Mouse (Mus musculus) left cerebral cortex, postnatal 4 days (tissue): Measurements from ENCODE around the gene Muc1. TPM values are rescaled to one million over a fixed set of nuclear protein-coding genes. Genes with fewer than 3 reads are reported as not detected.

Experiments
- DNase-seq: peaks from one replicate; pipeline ENCODE4 v3.0.0-alpha.2; 2022
- intact Hi-C: fragments of 180-260 bp; cut with DNase I; formaldehyde crosslinking; loops from one replicate; pipeline ENCODE4 v1.15.1; 2025
- total RNA-seq, 2 experiments: library from RNA; stranded (reverse); gene quantifications; 2 replicates each; pipeline ENCODE4 v1.2.3; 2021

The Muc1 gene
- 1 to 10 TPM; 1.0 to 2.0 TPM for total RNA-seq

DNA sequence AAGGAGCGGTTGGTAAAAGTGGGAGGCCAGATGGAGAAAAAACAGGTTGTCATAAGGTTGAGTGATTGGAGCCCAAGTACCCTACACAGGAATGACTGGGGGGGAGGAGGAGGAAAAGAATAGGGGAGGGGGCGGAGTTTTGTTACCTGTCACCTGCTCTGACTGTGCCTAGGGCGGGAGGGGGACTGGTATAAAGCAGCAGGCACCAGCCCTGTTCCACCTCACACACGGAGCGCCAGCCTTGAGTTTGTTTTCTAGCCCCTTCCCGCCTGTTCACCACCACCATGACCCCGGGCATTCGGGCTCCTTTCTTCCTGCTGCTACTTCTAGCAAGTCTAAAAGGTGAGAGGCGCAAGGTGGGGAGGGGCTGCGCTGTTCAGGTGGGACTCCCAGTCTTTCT lies at the start of gene Muc1:
Gene Muc1, plus strand, starts transcription at position 222 of the 400 bp plus-strand sequence.
- intact Hi-C loops = no loop called here
- no peak for DNase-seq

DNA sequence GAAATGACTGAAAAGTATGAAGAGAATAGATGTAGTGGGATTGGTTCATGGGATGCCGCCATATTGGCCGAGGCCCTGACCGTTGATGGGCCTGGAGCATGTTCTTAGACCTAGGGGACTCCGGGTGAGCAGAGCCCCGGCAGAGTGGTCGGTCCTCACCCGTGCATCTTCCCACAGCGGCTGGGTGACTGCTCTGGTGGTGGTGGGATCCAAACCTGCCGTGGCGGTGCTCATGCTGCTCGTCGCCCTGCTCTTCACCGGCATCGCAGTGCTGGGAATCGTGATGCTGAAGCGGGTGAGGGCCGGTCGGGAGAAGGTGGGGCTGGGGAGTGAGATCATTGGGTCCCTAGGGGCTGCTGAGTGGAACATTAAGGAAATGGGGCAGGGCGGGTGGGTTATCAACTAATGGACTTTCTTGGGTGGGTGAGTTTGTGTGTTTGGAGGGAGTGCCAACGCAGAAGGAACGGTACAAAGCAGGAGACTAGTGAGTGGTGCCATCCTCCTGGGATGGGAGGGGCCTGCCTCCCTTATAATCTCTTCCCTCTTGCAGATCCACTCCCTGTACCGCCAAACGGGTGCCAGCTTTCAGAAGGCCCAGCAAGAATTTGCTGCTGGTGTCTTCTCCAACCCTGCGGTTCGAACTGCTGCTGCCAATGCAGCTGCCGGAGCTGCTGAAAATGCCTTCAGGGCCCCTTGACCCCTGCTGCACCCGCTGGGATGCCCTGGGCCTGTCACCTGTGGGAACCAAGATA lies 46.9 kb upstream of the Muc1 start:
- no peak for DNase-seq
- intact Hi-C loops = no loop called here

DNA sequence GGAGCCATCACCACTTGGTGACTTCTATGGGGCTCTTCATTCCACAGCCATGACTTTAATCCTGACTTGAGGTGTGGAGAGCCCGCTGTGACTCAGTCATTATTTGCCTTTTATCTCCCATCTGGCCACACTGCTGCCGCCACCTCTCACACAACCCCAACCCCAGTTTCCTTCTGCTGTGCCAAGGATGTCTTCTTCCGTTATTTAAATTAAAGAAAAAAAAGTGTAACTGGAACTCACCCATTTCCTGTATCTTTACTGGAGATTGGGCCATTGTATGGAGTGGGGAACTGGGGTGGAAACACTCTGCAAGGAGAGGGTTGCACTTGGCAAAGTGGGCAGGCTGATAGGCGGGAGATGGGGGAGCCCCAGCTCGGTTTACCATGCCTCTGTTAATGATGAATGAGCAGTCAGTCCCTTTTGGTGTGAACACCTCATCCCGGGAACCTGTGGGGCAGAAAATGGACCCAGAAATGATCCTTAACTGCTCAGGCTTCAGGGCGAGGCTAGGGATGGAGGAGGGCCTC lies 46.3 kb upstream of the Muc1 start:
- no peak for DNase-seq
- intact Hi-C loops = no loop called here

DNA sequence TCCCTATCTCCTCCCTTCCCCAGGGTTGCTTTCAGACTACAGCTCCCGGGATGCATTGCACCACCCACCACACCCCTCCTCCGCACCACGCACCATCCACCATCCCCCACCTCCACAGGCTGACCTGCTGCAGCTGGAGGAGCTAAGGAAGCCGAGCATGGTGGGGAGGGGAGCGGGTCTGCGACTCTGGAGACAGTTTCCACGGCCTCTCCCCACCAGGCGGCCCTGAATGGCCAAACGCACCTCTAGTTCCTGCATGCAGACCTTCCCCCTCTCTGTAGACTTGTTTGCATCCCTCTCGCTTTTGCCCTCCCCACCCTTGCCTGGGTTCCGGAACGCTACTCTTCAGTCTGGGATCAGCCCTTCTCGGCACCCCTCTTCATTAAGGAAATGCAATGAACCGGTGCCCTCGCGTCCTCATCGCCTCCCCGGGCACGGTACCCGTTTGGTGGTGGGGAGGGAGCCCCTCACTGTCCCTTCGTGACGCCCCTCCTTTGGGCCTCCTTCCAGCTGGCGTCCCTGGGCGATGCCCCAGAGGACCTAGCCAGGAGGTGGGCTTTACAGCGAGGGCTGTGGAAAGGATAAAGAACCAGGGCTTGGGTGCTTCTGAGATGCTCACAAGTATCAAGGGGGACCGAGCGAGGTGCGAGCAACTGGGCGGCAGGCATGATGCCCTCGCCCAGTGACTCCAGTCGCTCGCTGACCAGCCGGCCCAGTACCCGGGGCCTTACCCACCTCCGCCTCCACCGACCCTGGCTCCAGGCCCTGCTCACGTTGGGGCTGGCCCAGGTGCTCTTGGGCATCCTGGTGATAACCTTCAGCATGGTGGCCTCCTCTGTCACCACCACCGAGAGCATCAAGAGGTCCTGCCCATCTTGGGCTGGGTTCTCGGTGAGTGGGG lies 45.5 kb upstream of the Muc1 start, which contains the start of gene Fam189b:
Gene Fam189b, plus strand, starts transcription at position 86 of the 901 bp plus-strand sequence.
- peak; percentile 90 for DNase-seq
- intact Hi-C loops = no loop called here

DNA sequence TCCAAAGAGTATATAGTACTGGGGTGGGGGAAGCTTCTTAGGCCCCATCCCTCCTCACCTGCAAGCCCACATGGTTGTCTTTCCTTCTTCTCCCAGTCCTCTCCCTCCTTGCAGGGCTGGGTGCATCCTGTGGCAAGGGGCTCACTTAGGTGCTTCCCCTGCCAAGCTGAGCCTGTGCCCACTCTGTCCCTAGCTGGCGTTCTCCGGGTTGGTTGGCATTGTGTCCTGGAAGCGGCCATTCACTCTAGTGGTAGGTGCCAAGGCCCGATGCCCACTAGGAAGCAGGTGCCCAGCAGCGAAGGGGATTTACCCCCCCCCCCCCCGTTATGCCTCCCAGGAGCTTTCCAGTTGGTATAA lies 44.9 kb upstream of the Muc1 start:
- intact Hi-C loops = no loop called here
- peak; percentile 53 for DNase-seq

DNA sequence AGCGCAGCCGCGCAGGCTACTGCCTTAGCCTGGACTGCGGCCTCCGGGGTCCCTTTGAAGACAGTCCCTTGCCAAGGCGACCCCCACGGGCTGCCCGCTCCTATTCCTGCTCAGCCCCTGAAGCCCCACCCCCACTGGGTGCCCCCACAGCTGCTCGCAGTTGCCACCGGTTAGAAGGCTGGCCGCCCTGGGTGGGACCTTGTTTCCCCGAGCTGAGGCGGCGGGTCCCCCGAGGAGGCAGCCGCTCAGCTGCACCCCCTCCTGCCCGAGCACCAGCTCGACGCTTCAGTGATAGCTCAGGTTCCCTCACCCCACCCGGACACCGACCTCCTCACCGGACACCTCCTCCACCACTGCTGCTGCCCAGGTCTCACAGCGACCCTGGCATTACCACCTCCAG lies 41.7 kb upstream of the Muc1 start:
- DNase-seq = no peak
- intact Hi-C loops = no loop called here

DNA sequence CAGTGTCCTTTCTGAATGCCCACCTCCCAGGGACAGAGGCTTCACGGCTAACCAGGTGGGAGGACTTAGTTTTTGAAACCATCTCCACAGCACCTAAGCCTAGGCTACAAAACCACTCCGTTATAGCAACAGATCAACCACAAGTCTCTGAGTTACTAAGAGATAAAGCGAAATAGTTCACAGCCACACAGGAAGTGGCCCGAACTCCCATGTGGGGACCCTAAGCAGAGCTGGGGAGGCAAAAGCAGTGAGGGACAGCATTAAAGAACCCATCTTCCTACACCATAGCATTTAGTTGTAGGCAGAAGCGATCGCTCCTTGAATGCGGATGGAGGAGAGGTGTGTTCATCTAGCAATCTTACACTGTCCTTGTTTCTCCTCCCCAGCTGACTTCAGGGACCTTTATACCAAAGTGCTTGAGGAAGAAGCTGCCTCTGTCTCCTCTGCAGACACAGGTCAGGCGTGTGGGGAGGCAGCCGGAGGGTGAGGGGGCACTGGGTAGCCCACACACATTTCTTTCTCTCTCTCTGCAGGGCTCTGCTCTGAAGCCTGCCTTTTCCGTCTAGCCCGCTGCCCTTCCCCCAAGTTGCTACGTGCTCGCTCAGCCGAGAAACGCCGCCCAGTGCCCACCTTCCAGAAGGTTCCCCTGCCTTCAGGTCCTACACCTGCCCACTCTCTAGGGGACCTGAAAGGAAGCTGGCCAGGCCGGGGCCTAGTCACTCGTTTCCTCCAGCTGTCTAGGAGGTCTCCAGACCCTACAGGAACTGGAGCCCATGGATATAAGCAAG lies 41.0 kb upstream of the Muc1 start:
- DNase-seq = no peak
- intact Hi-C loops = no loop called here

DNA sequence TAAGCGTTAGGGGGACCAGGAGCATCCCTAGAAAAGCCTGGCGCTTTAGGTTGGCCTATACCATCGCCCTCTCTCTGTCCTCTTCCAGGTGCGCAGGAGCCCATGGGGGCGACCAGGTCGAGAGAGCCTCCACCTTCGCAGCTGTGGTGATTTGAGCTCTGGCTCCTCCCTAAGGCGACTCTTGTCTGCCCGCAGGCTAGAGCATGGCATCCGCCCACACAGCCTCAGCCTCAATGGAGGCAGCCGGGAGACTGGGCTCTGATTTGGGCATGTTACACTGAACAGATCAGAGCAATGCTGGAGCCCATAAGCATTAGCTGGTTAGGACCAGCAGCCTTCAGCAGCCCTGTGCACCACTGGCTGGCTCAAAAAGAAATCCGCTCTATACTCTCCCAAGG lies 40.4 kb upstream of the Muc1 start:
- no peak for DNase-seq
- intact Hi-C loops = no loop called here

DNA sequence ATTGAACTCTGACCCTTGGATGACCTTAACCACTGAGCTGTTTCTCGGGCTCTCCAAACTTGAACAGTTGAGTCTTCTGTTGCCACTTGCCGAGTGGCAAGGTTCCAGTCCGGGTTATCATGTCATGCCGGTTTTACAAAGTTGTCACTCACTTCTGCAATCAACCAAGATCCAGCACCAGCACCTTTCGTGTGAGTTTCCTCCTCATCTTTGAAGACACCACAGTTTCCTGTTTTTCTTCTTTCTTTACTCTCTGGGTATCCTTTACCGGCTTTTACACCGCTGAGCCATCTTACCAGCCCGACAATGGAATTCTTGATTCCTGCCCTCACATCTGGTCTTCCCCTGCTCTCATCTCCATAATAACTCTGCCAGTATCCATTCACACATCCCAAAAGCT lies 38.4 kb upstream of the Muc1 start:
- intact Hi-C loops = no loop called here
- no peak for DNase-seq

DNA sequence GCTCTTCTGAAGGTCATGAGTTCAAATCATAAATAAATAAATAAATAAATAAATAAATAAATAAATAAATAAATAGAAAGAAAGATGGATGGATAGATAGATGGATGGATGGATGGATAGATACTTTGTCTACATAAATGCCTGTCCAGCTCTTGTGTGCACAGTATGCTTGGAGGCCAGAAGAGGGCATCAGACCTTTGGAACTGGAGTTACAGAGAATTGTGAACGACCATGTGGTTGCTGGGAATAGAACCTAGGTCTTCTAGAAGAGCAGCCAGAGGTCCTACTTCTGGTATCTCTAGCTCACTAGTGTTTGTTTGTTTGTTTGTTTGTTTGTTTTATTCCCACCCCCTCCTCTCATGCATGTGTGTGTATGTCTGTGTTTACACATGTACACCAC lies 35.5 kb upstream of the Muc1 start:
- no peak for DNase-seq
- intact Hi-C loops = no loop called here

DNA sequence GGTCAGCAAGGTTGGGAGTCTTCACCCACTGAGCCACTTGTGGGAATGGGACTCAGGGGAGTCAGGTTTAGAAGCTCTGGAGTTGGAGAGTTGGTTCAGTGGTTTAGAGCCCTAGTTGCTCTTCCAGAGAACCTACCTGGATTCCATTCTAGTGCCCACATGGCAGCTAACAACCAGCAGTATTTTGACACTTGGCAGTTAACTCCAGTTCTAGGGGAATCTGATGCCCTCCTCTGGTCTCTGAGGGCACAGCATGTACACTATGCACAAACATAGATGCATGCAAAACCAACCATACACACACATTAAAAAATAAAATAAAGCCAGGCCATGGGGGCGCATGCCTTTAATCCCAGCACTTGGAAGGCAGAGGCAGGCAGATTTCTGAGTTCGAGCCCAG lies 35.0 kb upstream of the Muc1 start:
- no peak for DNase-seq
- intact Hi-C loops = no loop called here

DNA sequence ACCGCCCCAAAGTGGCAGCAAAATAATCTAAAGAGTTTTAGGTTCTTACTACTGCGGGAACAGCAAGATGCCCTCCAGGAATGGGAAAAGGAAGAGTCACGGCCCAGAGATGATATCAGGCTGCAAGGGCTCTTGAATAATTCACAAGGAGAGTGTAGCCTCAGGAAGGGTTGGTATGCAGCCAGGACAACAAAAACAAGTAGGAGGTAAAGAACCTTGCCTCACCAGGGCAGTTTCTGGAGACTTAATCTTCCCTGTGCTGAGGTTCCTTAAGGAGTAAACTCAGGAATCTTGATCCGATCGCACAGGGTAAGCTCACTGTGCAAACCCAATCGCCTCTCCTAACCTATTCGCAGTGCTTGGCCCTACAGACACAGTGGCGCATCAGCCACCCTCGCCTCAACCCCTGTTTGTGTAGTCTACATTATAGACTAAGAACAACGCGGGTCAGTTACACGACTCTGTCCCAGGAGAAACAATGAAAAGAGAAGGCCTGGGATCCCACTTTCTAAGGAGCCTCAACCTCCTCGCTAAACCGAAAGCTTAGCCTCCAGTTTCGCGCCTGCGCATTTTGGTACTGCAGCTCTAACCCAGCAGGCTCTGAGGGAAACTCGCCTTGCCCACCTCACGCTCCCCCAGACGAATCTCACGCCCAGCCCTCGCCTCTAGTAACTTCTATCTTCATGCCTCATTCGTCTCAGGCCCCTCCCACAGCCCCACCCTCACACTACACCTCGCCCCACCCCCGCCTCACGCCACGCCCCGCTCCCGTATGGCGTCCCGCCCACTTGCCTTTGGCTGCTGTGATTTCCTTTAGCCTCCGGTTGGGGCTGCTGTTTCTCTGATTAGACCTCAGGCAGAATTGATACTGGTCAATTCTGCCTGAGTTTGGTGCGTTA lies 32.6 kb upstream of the Muc1 start:
- intact Hi-C loops = no loop called here
- peak; percentile 94 for DNase-seq

DNA sequence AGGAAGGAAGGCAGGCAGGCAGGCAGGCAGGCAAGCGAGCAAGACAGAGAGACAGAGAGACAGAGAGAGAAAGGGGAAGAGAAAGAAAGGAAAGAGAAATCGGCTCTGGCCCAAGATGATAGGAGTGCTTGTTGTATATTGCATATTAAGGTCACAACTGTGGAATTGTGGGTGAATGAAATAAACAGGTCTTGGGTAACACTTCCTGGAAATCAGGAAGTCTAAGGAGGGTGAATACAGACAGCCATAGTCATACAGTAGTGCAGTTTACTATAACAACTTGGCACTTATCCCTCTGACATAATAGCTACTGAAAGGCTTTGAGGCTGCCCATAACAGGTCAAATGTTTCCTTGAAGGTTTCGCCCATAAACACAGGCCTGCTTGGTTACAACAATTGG lies 29.0 kb upstream of the Muc1 start:
- intact Hi-C loops = no loop called here
- no peak for DNase-seq

DNA sequence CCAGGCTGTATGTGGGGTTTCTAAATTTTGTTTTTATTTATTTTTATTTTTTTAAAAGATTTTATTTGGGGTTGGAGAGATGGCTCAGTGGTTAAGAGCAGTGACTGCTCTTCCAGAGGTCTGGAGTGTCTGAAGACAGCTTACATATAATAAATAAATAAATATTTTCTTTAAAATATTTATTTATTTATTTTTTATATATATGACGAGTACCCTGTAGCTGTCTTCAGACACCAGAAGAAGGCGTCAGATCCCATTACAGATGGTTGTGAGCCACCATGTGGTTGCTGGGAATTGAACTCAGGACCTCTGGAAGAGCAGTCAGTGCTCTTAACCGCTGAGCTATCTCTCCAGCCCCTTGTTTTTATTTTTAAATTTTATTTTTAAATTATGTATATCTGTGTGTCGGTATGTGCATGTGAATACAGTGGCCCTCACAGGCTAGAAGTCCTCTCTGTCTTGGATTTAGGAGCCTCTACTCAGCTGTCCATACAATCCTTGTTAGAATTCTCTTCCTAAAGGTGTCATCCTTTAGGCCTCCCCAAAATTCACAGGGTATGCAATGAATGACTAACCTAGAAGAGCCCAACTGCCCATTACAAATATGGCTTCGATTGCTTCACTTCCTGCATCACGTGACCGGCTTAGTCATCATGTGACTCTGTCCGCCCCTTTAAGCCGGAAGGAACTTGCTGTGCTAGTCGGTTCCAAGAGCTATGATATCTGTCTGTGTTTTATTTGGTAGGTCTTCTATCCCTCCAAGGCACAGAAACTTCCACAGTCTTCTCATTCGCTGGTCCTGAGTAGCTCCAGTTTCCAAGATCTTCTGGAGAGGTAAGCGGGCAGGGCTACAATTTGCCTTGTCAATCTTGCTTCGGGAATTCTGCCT lies 26.4 kb upstream of the Muc1 start, which contains the start of gene Gba:
Gene Gba, plus strand, starts transcription at position 676 of the 889 bp plus-strand sequence.
- intact Hi-C loops = no loop called here

DNA sequence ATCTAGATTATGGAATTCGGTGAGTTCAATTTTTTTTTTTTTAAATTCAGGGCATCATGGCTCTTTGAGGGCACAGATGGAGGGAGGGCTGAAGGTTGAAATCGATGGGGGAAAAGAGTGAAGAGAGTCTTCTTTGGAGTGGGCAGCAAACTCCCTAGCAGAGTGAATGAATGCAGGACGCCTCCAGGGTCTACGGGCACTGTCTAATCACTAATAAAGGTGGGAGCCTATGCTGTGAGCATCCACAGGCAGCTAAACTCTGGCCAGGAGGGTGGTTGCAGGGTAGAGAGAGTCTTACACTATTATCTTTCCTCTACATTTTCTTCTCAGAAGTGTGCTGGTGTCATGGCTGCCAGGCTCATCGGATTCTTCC lies 25.7 kb upstream of the Muc1 start:
- no peak for DNase-seq

More for the DNA sequence above, 26.4 kb upstream of the Muc1 start, which contains the start of gene Gba:
- DNase-seq = peak; percentile 81

DNA sequence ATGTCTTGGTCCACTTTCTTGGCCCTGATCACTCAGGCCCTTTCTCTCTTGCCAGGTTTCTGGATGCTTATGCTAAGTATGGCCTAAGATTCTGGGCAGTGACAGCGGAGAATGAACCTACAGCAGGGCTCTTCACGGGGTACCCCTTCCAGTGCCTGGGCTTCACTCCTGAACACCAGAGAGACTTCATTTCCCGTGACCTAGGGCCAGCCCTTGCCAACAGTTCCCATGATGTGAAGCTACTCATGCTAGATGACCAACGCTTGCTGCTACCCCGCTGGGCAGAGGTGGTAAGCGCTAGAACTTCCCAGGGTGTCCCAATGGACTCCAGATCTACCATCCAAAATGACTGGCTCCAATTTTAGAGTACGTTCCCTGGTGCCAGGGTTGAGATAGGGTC lies 22.8 kb upstream of the Muc1 start:
- intact Hi-C loops = no loop called here
- DNase-seq = no peak

More for the DNA sequence above, 25.7 kb upstream of the Muc1 start:
- intact Hi-C loops = no loop called here

DNA sequence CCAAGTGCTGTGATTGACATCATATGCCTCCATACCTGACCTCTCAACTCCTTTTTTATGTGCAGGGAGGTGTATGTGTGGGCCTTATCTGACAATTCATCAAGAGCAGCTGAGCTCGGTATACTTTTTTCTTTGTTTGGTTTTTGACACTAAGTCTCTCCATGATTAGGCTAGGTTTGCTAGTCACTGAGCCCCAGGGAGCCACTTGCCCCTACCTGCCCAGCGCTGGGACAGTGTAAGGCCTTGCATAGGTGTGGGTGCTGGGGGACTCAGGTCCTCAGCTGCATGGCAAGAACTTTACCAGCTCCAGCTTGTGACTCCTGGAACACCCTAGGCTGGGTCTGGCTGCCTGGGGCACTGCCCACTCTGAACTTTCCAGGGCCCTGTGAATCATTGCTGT lies 22.2 kb upstream of the Muc1 start:
- no peak for DNase-seq
- intact Hi-C loops = no loop called here

DNA sequence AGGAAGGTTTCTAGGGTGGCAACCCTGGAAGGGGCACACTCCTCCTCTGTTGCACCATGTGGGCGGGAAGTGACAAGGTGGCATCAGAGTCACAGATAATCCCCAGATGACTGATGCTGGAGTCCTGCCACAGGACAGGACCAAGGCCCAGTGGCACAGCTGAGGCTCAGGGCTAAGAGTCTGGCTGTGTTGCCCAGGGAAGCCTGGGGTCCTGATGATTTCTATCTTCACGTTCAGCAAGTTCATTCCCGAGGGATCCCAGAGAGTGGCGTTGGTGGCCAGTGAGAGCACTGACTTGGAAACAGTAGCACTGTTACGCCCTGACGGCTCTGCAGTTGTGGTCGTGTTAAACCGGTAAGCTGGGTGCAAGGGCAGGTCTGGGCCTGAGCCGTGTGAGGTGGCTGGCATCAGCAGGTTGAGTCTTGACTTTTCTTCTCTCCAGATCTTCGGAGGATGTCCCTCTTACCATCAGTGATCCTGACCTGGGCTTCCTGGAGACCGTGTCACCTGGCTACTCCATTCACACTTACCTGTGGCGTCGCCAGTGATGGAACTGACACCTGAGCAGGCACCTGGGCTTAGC lies 20.7 kb upstream of the Muc1 start:
- DNase-seq = no peak
- intact Hi-C loops = no loop called here

DNA sequence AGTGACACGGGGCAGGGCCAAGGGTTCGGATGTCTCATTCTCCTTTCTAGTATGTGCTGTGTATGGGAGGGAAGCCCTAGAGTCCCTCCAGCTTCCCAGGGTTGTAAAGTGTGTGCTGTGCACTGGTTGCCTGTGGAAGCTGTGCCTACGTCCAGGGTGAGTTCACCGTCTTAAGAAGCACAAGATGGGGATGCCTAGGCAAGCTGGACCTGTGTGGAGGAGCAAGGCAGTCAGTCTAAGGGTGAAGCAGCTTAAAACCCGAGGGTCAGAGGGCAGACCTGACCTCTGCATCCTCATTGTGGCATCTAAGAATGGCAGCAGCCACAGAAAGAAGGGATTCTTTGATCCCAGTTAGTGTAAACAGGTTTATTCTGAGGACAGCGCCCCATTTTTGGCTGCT lies 20.1 kb upstream of the Muc1 start:
- intact Hi-C loops = no loop called here

More for the DNA sequence above, 20.1 kb upstream of the Muc1 start:
- no peak for DNase-seq
